Mouse (Mus musculus) megakaryocyte, embryonic 14.5 days (primary cell): ENCODE measurements at regions not wholly inside any gene's neighbourhood (a gene's known extent, or its start where the extent isn't known, plus 50 kb on each side); places are given as distances from the start of the nearest gene placed in this dataset.

Source experiments
- FLI1 ChIP-seq: IDR thresholded peaks from 2 replicates; pipeline ENCODE4 v1.6.1; 2012; ENCODE audit warnings: low read length, inconsistent platforms, mixed read lengths
- GATA1 ChIP-seq: IDR thresholded peaks from 3 replicates; pipeline ENCODE4 v1.6.1; 2012; ENCODE audit warnings: mixed read lengths, low read length, inconsistent platforms, borderline replicate concordance

GRCm38 (mm10) chr12:12622712-12623292, 318.9 kb downstream of the Mycn start:
- TF ChIP-seq GATA1, result no peak
- no peak for TF ChIP-seq FLI1
